Mouse (Mus musculus): ENCODE measurements around the gene Nid1. TPM values are rescaled to one million over a fixed set of nuclear protein-coding genes. Genes with fewer than 3 reads are reported as not detected.
"Not testable (repeated sequence)": the region's sequence is repeated elsewhere in the genome, so short reads cannot be mapped to it uniquely, and the experiment has no call there.

Gene Nid1
- polyA plus RNA-seq, 1 experiment from 2014 or later, result 75.8 TPM

GRCm38 (mm10) chr13:13525877-13526276 lies 88.5 kb downstream of the Nid1 start:
- Histone ChIP-seq H3K4me2 (no peak overlapping the region), H3K27me3 (no peaks in the 10 kb centered on the region), H3K9ac (no peak overlapping the region), H3K36me3 (no peaks in the 10 kb centered on the region), H3K4me3 (no peak overlapping the region), H3K9me3 (replicated peaks) (no peaks in the 10 kb centered on the region), H3K4me1 (replicated peaks) (peaks cover 12% of the 10 kb centered on the region), H3K27ac (no peak overlapping the region)
- no peak for ATAC-seq (replicated peaks; ENCODE audit: insufficient number of reproducible peaks, insufficient read depth, low FRiP score, low read depth)
- WGBS, result 84% methylated on average over 5 of the region's 5 CpGs

- no peak overlapping the region for H3K4me3 ChIP-seq
- no peak overlapping the region for H3K4me2 ChIP-seq
- no peaks in the 10 kb centered on the region for H3K36me3 ChIP-seq
- H3K27me3 ChIP-seq, result no peaks in the 10 kb centered on the region
- no peak overlapping the region for H3K27ac ChIP-seq
- H3K4me1 ChIP-seq (replicated peaks), result peaks cover 25% of the 10 kb centered on the region
- H3K9me3 ChIP-seq (replicated peaks), result no peaks in the 10 kb centered on the region
- no peak for ATAC-seq (replicated peaks; ENCODE audit: insufficient number of reproducible peaks, insufficient read depth, low FRiP score, low read depth)
- 39% methylated on average over 11 of the region's 11 CpGs for WGBS
- H3K9ac ChIP-seq, result no peak overlapping the region
Observed at GRCm38 (mm10) chr13:13529115-13529542, 91.8 kb downstream of the Nid1 start.

- Histone ChIP-seq H3K27me3 (no peaks in the 10 kb centered on the region), H3K4me1 (replicated peaks) (peaks cover 21% of the 10 kb centered on the region), H3K36me3 (no peaks in the 10 kb centered on the region), H3K4me2 (no peak overlapping the region), H3K27ac (no peak overlapping the region), H3K4me3 (no peak overlapping the region), H3K9me3 (replicated peaks) (no peaks in the 10 kb centered on the region), H3K9ac (no peak overlapping the region)
- ATAC-seq (replicated peaks; ENCODE audit: insufficient number of reproducible peaks, insufficient read depth, low FRiP score, low read depth), result no peak
- WGBS, result 66% methylated on average over 4 of the region's 4 CpGs
Observed at GRCm38 (mm10) chr13:13530913-13531312, 93.6 kb downstream of the Nid1 start.

GRCm38 (mm10) chr13:13531923-13532322 lies 94.6 kb downstream of the Nid1 start:
- H3K4me3 ChIP-seq, result no peak overlapping the region
- no peaks in the 10 kb centered on the region for H3K9me3 ChIP-seq (replicated peaks)
- no peak overlapping the region for H3K27ac ChIP-seq
- ATAC-seq (replicated peaks; ENCODE audit: insufficient number of reproducible peaks, insufficient read depth, low FRiP score, low read depth), result no peak; the same call in 1 of the 2 replicates
- H3K4me2 ChIP-seq, result no peak overlapping the region
- no peaks in the 10 kb centered on the region for H3K36me3 ChIP-seq
- peaks cover 21% of the 10 kb centered on the region for H3K4me1 ChIP-seq (replicated peaks)
- 65% methylated on average over 7 of the region's 7 CpGs for WGBS
- H3K27me3 ChIP-seq, result no peaks in the 10 kb centered on the region
- no peak overlapping the region for H3K9ac ChIP-seq

DNA sequence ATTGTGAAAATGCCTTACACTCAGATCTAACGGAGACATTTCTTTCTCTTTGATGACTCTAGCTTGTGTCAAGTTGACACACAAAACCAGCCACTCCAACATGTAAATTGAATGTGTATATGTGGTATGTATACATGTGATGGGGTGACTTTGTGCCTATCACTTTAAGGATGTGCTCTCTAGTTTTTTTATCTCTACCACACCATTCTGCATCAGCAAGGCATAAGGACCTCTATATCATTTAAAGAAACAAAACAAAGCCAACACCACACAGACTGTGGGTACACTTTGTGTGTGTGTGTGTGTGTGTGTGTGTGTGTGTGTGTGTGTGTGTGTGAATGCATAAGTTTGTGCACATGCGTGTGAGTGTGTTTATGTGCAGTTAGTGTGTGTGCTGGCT lies 99.2 kb downstream of the Nid1 start:
- H3K4me3 ChIP-seq, result no peak overlapping the region
- H3K4me2 ChIP-seq, result no peak overlapping the region
- 78% methylated on average over 2 of the region's 2 CpGs for WGBS
- no peaks in the 10 kb centered on the region for H3K27me3 ChIP-seq
- H3K27ac ChIP-seq, result no peak overlapping the region
- H3K4me1 ChIP-seq (replicated peaks), result peaks cover 21% of the 10 kb centered on the region
- no peak for ATAC-seq (replicated peaks; ENCODE audit: insufficient number of reproducible peaks, insufficient read depth, low FRiP score, low read depth)
- H3K36me3 ChIP-seq, result no peaks in the 10 kb centered on the region
- H3K9ac ChIP-seq, result no peak overlapping the region
- no peaks in the 10 kb centered on the region for H3K9me3 ChIP-seq (replicated peaks)

DNA sequence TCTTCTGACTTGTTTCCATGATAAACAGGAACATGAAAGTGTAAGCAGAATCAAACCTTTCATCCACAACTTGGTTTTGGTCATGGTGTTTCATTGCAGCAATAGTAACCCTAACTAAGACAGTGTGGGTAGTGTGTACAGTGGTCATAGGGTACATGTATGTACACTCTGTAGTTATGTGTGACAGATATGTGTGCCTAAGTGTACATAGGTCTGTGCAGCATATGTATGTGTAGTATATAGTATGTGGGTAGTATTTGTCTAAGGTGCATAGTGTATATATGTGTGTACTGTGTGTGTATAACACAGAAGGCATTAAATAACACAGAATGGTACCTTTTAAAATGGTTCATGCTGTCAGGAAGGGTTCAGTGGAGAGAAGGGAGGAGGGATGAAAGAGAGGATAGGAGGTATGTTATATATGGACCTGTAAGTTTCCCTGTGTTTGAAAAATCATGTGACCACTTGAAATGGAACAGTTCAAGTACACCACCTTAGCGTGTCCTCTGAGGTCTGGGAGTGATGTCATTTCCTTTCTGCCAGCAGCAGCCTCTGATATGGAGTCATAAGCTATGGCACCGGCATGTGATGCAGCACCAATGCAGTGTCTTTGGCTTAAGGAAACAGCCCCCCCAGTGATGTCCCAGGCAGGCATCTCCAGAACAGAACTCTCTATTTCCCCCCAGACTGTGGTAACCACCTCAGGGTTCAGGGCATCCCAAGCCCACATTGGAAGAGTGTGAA lies 100.1 kb downstream of the Nid1 start:
- no peak overlapping the region for H3K9ac ChIP-seq

GRCm38 (mm10) chr13:13538585-13539300 lies 101.4 kb downstream of the Nid1 start:
- Histone ChIP-seq H3K9ac (no peak overlapping the region), H3K4me2 (no peak overlapping the region), H3K9me3 (replicated peaks) (no peaks in the 10 kb centered on the region), H3K27ac (peak overlapping the region; percentile 74), H3K4me3 (no peak overlapping the region), H3K4me1 (replicated peaks) (peaks cover 10% of the 10 kb centered on the region), H3K36me3 (no peaks in the 10 kb centered on the region), H3K27me3 (no peaks in the 10 kb centered on the region)
- ATAC-seq (replicated peaks; ENCODE audit: insufficient number of reproducible peaks, insufficient read depth, low FRiP score, low read depth), result peak; percentile 89
- WGBS, result 7% methylated on average over 4 of the region's 4 CpGs

More for the DNA sequence above, 100.1 kb downstream of the Nid1 start:
- Histone ChIP-seq H3K27me3 (no peaks in the 10 kb centered on the region), H3K4me3 (no peak overlapping the region), H3K4me1 (replicated peaks) (peaks cover 12% of the 10 kb centered on the region), H3K9me3 (replicated peaks) (no peaks in the 10 kb centered on the region), H3K27ac (no peak overlapping the region), H3K4me2 (no peak overlapping the region), H3K36me3 (no peaks in the 10 kb centered on the region)
- no peak for ATAC-seq (replicated peaks; ENCODE audit: insufficient number of reproducible peaks, insufficient read depth, low FRiP score, low read depth)
- 44% methylated on average over 2 of the region's 2 CpGs for WGBS

DNA sequence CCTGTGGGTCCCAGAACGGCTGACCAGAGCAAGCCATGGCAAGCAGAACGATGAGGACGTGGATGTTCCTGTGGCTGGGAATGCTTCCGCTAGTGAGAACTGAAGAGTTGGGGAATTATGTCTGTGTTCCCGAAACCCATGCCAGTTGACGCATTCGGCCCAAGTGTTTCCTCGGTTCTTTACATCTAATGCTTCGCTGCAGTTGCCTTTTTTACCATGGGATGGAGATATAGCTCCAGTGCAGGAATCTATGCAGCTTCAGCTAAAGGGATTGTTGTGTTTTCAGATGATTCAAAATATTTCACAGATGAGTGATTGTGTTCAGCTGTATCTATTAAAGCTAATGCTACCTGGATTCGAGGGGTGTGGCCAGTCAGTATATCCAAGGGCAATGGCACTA lies 105.7 kb downstream of the Nid1 start:
- not testable (repeated sequence) for H3K27me3 ChIP-seq; ATAC-seq (replicated peaks; ENCODE audit: insufficient number of reproducible peaks, insufficient read depth, low FRiP score, low read depth); H3K9me3 ChIP-seq (replicated peaks); H3K27ac ChIP-seq; H3K4me3 ChIP-seq; H3K36me3 ChIP-seq; H3K9ac ChIP-seq; H3K4me2 ChIP-seq
- WGBS, result 90% methylated on average over 10 of the region's 10 CpGs
- peaks cover 10% of the 10 kb centered on the region for H3K4me1 ChIP-seq (replicated peaks)

DNA sequence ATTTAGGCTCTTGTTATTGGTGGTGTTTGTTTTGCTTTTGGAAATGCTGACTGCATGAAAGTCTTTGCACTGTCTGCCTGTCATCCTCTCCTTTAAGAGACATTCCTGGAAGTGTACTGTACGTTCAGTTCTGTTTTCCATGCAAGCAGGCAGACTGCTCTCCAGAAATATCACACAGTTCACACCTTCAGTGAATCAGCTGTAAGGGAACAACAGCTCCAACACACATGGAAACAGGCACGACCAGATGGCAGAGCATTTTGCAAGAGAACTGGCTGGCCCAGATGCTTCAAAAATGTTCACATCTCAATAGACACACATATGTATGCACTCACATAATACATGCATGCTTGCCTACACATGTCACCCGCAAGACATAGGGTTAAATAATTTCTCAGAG lies 109.4 kb downstream of the Nid1 start:
- 45% methylated on average over 3 of the region's 3 CpGs for WGBS
- H3K4me3 ChIP-seq, result no peak overlapping the region
- no peaks in the 10 kb centered on the region for H3K27me3 ChIP-seq
- H3K4me2 ChIP-seq, result no peak overlapping the region
- H3K27ac ChIP-seq, result no peak overlapping the region
- H3K9ac ChIP-seq, result no peak overlapping the region
- no peak for ATAC-seq (replicated peaks; ENCODE audit: insufficient number of reproducible peaks, insufficient read depth, low FRiP score, low read depth)
- no peaks in the 10 kb centered on the region for H3K36me3 ChIP-seq
- no peaks in the 10 kb centered on the region for H3K9me3 ChIP-seq (replicated peaks)
- no peaks in the 10 kb centered on the region for H3K4me1 ChIP-seq (replicated peaks)

GRCm38 (mm10) chr13:13547889-13548288 lies 110.5 kb downstream of the Nid1 start:
- 80% methylated on average over 4 of the region's 4 CpGs for WGBS
- ATAC-seq (replicated peaks; ENCODE audit: insufficient number of reproducible peaks, insufficient read depth, low FRiP score, low read depth), result no peak
- no peak overlapping the region for H3K9ac ChIP-seq

GRCm38 (mm10) chr13:13548431-13549190 lies 111.3 kb downstream of the Nid1 start:
- no peak overlapping the region for H3K9ac ChIP-seq
- whole genome bisulfite sequencing, result 77% methylated on average over 6 of the region's 6 CpGs
- no peaks in the 10 kb centered on the region for H3K27me3 ChIP-seq
- H3K4me1 ChIP-seq (replicated peaks), result no peaks in the 10 kb centered on the region
- H3K9me3 ChIP-seq (replicated peaks), result no peaks in the 10 kb centered on the region
- no peak for ATAC-seq (replicated peaks; ENCODE audit: insufficient number of reproducible peaks, insufficient read depth, low FRiP score, low read depth)
- H3K4me2 ChIP-seq, result no peak overlapping the region
- H3K4me3 ChIP-seq, result no peak overlapping the region
- no peak overlapping the region for H3K27ac ChIP-seq
- no peaks in the 10 kb centered on the region for H3K36me3 ChIP-seq

More at GRCm38 (mm10) chr13:13547889-13548288, 110.5 kb downstream of the Nid1 start:
- Histone ChIP-seq H3K9me3 (replicated peaks) (no peaks in the 10 kb centered on the region), H3K4me3 (no peak overlapping the region), H3K27ac (no peak overlapping the region), H3K27me3 (no peaks in the 10 kb centered on the region), H3K4me1 (replicated peaks) (no peaks in the 10 kb centered on the region), H3K36me3 (no peaks in the 10 kb centered on the region), H3K4me2 (no peak overlapping the region)

Measured in heart, embryonic 15.5 days (tissue).